Mouse (Mus musculus): ENCODE measurements around the gene Spef2. TPM values are rescaled to one million over a fixed set of nuclear protein-coding genes. Genes with fewer than 3 reads are reported as not detected.

The Spef2 gene
- polyA plus RNA-seq, 1 experiment from 2014 or later: 1.5 TPM

Other genes with a start within 250 kb of the Spef2 start
- gene Il7r, start 218.7 kb downstream of the Spef2 start, polyA plus RNA-seq (2015; fragmentation: Nextera tagmentation; extraction: Ambion mirVana): not detected in 2 replicates

All from forebrain, embryonic 15.5 days (tissue).